Mouse (Mus musculus) CH12.LX (cell line): ENCODE data around the gene Gm47955.

ENCODE experiments used
- POLR2A ChIP-seq: IDR thresholded peaks from 2 replicates; pipeline ENCODE4 v1.6.1; 2011; ENCODE audit warnings: low read depth, mild to moderate bottlenecking, improper control_type of control experiment, low read length
- SIN3A ChIP-seq: IDR thresholded peaks from 2 replicates; pipeline ENCODE4 v1.6.1; 2012; ENCODE audit warnings: low read length, improper control_type of control experiment, inconsistent platforms
- ZMIZ1 ChIP-seq: IDR thresholded peaks from 2 replicates; pipeline ENCODE4 v1.6.1; 2012; ENCODE audit warnings: low read depth, mild to moderate bottlenecking, inconsistent platforms, low read length, improper control_type of control experiment

GRCm38 (mm10) chr1:82924650-82925049 is 35.4 kb upstream of the Gm47955 start, which contains the start of gene A030014E15Rik:
- TF ChIP-seq POLR2A (no peak), ZMIZ1 (no peak), SIN3A (no peak)
